Mouse (Mus musculus): Measurements from ENCODE around the gene Srrt.
"Not testable (repeated sequence)": the region's sequence is repeated elsewhere in the genome, so short reads cannot be mapped to it uniquely, and the experiment has no call there.

Srrt gene

GRCm38 (mm10) chr5:137299240-137299639 is 8.2 kb downstream of the Srrt start:
- DNase-seq (ENCODE audit: low spot score in 2 of 2): no peak

- no peak for DNase-seq (ENCODE audit: low spot score in 2 of 2)
These were observed 10.3 kb downstream of the Srrt start for GRCm38 (mm10) chr5:137297126-137297525.

GRCm38 (mm10) chr5:137295712-137296111 is 11.8 kb downstream of the Srrt start:
- DNase-seq (ENCODE audit: low spot score in 2 of 2): no peak

GRCm38 (mm10) chr5:137295296-137295695 is 12.2 kb downstream of the Srrt start:
- no peak for DNase-seq (ENCODE audit: low spot score in 2 of 2)

GRCm38 (mm10) chr5:137294744-137295093 is 12.8 kb downstream of the Srrt start:
- DNase-seq (ENCODE audit: low spot score in 2 of 2): no peak

- peak; percentile 89 to 90 for DNase-seq (ENCODE audit: low spot score in 2 of 2)
These were observed 13.4 kb downstream of the Srrt start, which contains the start of gene Ufsp1 for GRCm38 (mm10) chr5:137293839-137294743. TSS of gene Ufsp1 (plus strand) at chr5:137294629.

- DNase-seq (ENCODE audit: low spot score in 2 of 2): peak in 1 of 2 experiments; percentile 59
These were observed 14.2 kb downstream of the Srrt start for GRCm38 (mm10) chr5:137293282-137293681.

GRCm38 (mm10) chr5:137291381-137291926 is 16.0 kb downstream of the Srrt start:
- DNase-seq (ENCODE audit: low spot score in 2 of 2): no peak

GRCm38 (mm10) chr5:137290677-137291076 is 16.8 kb downstream of the Srrt start:
- no peak for DNase-seq (ENCODE audit: low spot score in 2 of 2)

- DNase-seq (ENCODE audit: low spot score in 2 of 2): no peak
These were observed 17.7 kb downstream of the Srrt start for GRCm38 (mm10) chr5:137289591-137290365.

- peak in 1 of 2 experiments; percentile 45 for DNase-seq (ENCODE audit: low spot score in 2 of 2)
These were observed 18.4 kb downstream of the Srrt start for GRCm38 (mm10) chr5:137288999-137289470.

GRCm38 (mm10) chr5:137287953-137288743 is 19.3 kb downstream of the Srrt start:
- no peak for DNase-seq (ENCODE audit: low spot score in 2 of 2)

GRCm38 (mm10) chr5:137287032-137287952 is 20.2 kb downstream of the Srrt start, which contains the start of gene Ache:
TSS of gene Ache (plus strand) at chr5:137287519.
- peak in 1 of 2 experiments; percentile 59 for DNase-seq (ENCODE audit: low spot score in 2 of 2)

- peak; percentile 80 to 85 for DNase-seq (ENCODE audit: low spot score in 2 of 2)
These were observed 20.8 kb downstream of the Srrt start for GRCm38 (mm10) chr5:137286655-137287031.

- no peak for DNase-seq (ENCODE audit: low spot score in 2 of 2)
These were observed 21.5 kb downstream of the Srrt start for GRCm38 (mm10) chr5:137285986-137286385.

GRCm38 (mm10) chr5:137285045-137285444 is 22.4 kb downstream of the Srrt start:
- peak in 1 of 2 experiments; percentile 39 for DNase-seq (ENCODE audit: low spot score in 2 of 2)

GRCm38 (mm10) chr5:137284411-137284810 is 23.1 kb downstream of the Srrt start:
- DNase-seq (ENCODE audit: low spot score in 2 of 2): not testable (repeated sequence)

GRCm38 (mm10) chr5:137277360-137278342 is 29.8 kb downstream of the Srrt start:
- no peak for DNase-seq (ENCODE audit: low spot score in 2 of 2)
